Mouse (Mus musculus) embryonic fibroblast, embryonic 13.5 days (primary cell): ENCODE data around the gene Btbd11. TPM values are rescaled to one million over a fixed set of nuclear protein-coding genes. Genes with fewer than 3 reads are reported as not detected.

Source experiments
- H3K27ac ChIP-seq: 2 replicates; pipeline ENCODE4 v1.5.1; 2012; ENCODE audit warnings: low read length, control low read depth, inconsistent platforms; ENCODE audit not compliant: insufficient read depth
- H3K4me1 ChIP-seq: 2 replicates; pipeline ENCODE4 v1.6.1; 2011; ENCODE audit warnings: low read length; ENCODE audit not compliant: control insufficient read depth, insufficient read depth
- H3K4me3 ChIP-seq: 2 replicates; pipeline ENCODE4 v1.5.1; 2011; ENCODE audit warnings: mild to moderate bottlenecking, control low read depth, low read length; ENCODE audit not compliant: insufficient read depth
- CTCF ChIP-seq: IDR thresholded peaks from 2 replicates; pipeline ENCODE4 v1.5.1; 2011; ENCODE audit warnings: mild to moderate bottlenecking, control low read depth, low read length, moderate library complexity, borderline replicate concordance; ENCODE audit not compliant: insufficient read depth
- POLR2A ChIP-seq: IDR thresholded peaks from 2 replicates; pipeline ENCODE4 v1.6.1; 2011; ENCODE audit warnings: low read depth, mild to moderate bottlenecking, control low read depth, low read length, moderate library complexity
- polyA plus RNA-seq: library from polyadenylated mRNA; stranded (reverse); fragments of >200 nt; gene quantifications from 2 replicates; pipeline ENCODE4 v1.2.4, GENCODE M21; 2011; ENCODE audit warnings: low read depth; ENCODE audit not compliant: missing spikeins, insufficient read length

Btbd11 gene
- polyA plus RNA-seq, 1 experiment = 6.9 TPM

GRCm38 (mm10) chr10:85517223-85518110 is 130.9 kb downstream of the Btbd11 start:
- TF ChIP-seq CTCF = no peak
- no peak for TF ChIP-seq POLR2A
- H3K27ac ChIP-seq = no peak overlapping the region

DNA sequence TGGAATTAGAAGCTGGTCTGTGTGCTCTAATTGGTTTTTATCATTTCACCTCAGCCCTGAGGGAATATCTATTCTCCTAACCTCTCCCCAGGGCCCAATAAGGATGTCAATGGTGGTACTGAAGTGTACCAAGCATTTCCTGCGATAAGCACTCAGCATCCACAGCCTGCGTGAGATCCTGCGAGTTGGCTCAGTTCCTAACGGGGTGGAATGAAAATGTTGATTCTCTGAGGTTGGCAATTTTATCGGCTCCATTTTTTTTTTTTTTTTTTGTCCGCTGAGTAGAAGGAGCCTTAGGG is 131.4 kb downstream of the Btbd11 start:
- TF ChIP-seq POLR2A = no peak
- TF ChIP-seq CTCF = no peak
- peaks cover 8% of the 10 kb centered on the region for H3K4me1 ChIP-seq
- H3K27ac ChIP-seq = no peak overlapping the region
- H3K4me3 ChIP-seq = no peak overlapping the region

More at GRCm38 (mm10) chr10:85517223-85518110, 130.9 kb downstream of the Btbd11 start:
- H3K4me1 ChIP-seq = peaks cover 8% of the 10 kb centered on the region
- no peak overlapping the region for H3K4me3 ChIP-seq

- H3K4me1 ChIP-seq = peaks cover 9% of the 10 kb centered on the region
- no peak overlapping the region for H3K4me3 ChIP-seq
- no peak for TF ChIP-seq POLR2A
- no peak for TF ChIP-seq CTCF
- H3K27ac ChIP-seq = no peak overlapping the region
These were observed 135.7 kb downstream of the Btbd11 start for GRCm38 (mm10) chr10:85522220-85522760.

- Histone ChIP-seq H3K27ac (no peak overlapping the region), H3K4me1 (0 out of 2 replicates have a peak, but pooled peaks cover 3% of the 10 kb centered on the region), H3K4me3 (no peak overlapping the region)
- TF ChIP-seq CTCF (no peak), POLR2A (no peak)
These were observed 138.8 kb downstream of the Btbd11 start for GRCm38 (mm10) chr10:85525267-85526015.

DNA sequence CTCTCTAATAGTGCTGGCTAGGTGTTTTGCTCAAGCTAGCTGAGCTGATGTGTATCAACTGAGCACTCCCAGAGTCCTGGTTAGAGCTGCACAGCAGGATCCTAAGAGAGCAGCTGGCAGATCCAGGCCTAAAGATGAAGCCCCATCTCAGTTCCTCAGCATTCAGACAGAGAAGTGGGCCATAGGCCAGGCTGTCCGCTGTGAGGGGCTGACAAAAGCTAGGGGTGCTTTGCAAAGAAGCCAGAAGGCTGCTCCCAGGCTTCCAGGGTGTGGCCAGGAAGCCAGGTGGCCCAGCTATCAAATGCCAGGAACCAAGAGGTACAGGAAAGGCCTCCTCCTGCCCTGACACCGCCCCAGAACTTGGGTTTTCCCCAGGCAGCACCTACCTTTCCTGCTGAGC is 140.0 kb downstream of the Btbd11 start:
- TF ChIP-seq CTCF (no peak), POLR2A (no peak)
- H3K4me1 ChIP-seq = 0 out of 2 replicates have a peak, but pooled peaks cover 3% of the 10 kb centered on the region
- no peak overlapping the region for H3K27ac ChIP-seq
- H3K4me3 ChIP-seq = no peak overlapping the region

DNA sequence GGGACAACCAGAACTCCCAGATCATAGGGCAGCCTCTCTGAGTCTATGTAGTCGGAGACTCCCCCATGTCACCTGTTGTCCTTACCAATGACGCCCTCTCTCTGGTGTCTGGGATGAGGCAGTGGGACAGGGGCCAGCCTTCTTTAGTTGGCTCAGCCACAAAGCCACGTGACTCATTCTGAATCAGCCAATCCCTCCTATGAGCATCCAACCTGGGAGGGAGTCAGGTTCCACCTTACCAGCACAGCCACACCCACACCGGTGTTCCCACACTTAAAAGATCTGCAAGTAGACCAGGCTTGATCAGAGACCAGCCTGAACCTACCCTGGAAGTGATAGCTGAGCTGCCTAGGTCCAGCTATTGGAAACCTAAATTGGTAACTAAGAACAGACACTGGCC is 141.1 kb downstream of the Btbd11 start:
- Histone ChIP-seq H3K4me3 (no peak overlapping the region), H3K4me1 (0 out of 2 replicates have a peak, but pooled peaks cover 3% of the 10 kb centered on the region), H3K27ac (no peak overlapping the region)
- TF ChIP-seq CTCF (no peak), POLR2A (no peak)

DNA sequence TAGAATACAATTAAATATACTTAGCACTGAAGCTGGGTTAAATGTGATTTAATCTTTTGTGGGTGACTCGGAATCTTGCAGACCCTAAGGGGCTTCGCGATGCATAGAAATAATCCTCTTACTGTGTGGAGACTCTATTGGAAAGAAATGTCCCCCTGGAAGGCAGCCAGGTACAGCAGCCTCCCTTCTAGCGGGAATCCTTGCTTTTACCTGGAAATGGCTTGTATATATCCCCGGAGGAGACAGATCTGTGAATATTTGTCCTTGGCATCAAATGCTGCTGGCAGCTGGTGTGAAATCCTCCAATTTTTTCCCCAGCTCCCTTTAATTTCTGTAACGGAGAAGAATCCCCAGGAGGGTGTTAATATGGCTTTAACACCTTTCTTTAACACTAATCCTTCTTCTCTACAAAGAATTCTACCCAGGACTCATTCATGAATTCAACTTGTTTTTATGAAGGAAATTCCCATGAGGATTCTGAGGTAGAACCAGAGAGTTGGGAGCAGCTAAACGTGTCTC is 146.6 kb downstream of the Btbd11 start:
- Histone ChIP-seq H3K4me3 (no peak overlapping the region), H3K27ac (no peak overlapping the region), H3K4me1 (no peaks in the 10 kb centered on the region)
- TF ChIP-seq POLR2A (no peak), CTCF (no peak)

DNA sequence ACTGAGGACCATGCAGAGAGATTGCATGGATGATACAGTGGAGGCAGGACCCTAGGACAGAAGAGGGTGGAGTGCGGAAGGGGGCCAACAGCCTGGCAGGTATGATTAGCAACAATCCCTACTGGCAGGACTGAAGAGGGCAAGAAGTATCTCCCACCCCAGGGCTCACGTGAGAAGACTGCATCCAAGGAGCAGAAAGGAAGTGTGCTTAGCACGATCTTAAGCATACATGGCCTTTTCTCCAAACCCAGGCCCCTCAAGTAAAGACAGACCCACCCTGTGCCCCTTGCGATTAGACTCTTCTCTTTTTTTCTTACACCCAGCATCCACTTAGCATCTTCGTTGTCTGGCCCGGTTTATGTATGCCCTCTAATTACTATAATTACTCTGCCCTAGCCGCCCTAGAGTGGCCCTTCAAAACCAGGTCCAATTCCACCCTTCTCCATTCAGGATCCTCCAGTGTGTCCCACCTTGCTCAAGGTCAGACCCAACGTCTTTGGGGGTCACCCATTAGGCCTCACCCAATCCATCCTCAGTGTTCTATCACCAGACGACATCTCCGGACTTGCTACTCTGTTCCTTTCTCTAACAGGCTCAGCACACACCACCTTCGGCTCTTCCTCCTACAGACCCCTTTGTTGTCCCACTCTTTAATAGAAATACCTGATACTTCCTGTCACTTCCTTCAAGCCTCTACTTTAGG is 151.6 kb downstream of the Btbd11 start:
- no peak overlapping the region for H3K4me3 ChIP-seq
- no peak overlapping the region for H3K27ac ChIP-seq
- TF ChIP-seq CTCF = no peak
- no peak for TF ChIP-seq POLR2A
- H3K4me1 ChIP-seq = no peaks in the 10 kb centered on the region

GRCm38 (mm10) chr10:85539510-85540120 is 153.0 kb downstream of the Btbd11 start:
- no peak overlapping the region for H3K4me3 ChIP-seq
- no peak for TF ChIP-seq POLR2A
- TF ChIP-seq CTCF = no peak
- no peaks in the 10 kb centered on the region for H3K4me1 ChIP-seq
- no peak overlapping the region for H3K27ac ChIP-seq
